Mouse (Mus musculus) bone marrow, adult 2 months (tissue): ENCODE measurements around the gene Il10.

Source experiments
- CTCF ChIP-seq: fragments of 200-500 bp; IDR thresholded peaks from 2 replicates; pipeline ENCODE4 v1.5.1; 2011; ENCODE audit warnings: low read length, control low read depth; ENCODE audit not compliant: control insufficient read depth, insufficient read depth
- POLR2A ChIP-seq: fragments of 200-500 bp; IDR thresholded peaks from 2 replicates; pipeline ENCODE4 v1.6.1; 2011; ENCODE audit warnings: low read depth, mild to moderate bottlenecking, control low read depth, low read length, borderline replicate concordance; ENCODE audit not compliant: control insufficient read depth

- TF ChIP-seq CTCF (no peak), POLR2A (no peak)
Measured at GRCm38 (mm10) chr1:131050011-131050410, 30.4 kb downstream of the Il10 start.
